Mouse (Mus musculus): ENCODE results near the gene Zcchc10.

GRCm38 (mm10) chr11:53336182-53336571, 11.7 kb downstream of the Zcchc10 start:
- TF ChIP-seq CTCF (IDR thresholded peaks at IDR 0.05; ENCODE audit: low read depth, low read length), result no peak
- no peak for TF ChIP-seq GATA1 (IDR thresholded peaks at IDR 0.05; ENCODE audit: borderline replicate concordance, low read length)

All from G1E (cell line).